Mouse (Mus musculus): ENCODE data around the gene Krt80. TPM values are rescaled to one million over a fixed set of nuclear protein-coding genes. Genes with fewer than 3 reads are reported as not detected.

Krt80 gene
- polyA plus RNA-seq, 1 experiment from 2014 or later = 1.2 TPM

DNA sequence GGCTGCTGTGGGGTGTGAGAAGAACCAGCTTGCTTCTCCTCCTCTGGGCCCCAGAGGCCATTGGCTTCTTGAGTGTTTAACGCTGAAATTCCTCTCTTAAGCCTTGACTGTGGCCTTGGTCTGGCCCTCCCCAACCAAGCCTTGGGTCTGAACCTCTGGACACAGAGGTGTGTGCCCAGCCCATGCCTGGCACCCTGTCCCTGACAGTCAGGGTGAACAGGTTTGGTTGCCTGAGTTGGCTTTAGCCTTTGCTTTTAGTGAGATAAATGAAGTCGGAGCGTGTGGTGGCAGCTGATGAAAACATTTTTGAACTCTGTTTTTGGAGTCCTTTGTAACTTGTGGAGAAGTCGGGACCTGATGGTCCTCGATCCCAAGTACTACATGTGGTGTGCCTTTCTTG lies 20.2 kb upstream of the Krt80 start:
- no peaks in the 10 kb centered on the region for H3K36me3 ChIP-seq
- 87% methylated on average over 5 of the region's 5 CpGs for WGBS
- H3K27me3 ChIP-seq (replicated peaks) = no peaks in the 10 kb centered on the region
- no peak overlapping the region for H3K4me3 ChIP-seq (replicated peaks)
- no peak overlapping the region for H3K9ac ChIP-seq
- H3K4me1 ChIP-seq (replicated peaks) = 0 out of 2 replicates have a peak, but pooled peaks cover 4% of the 10 kb centered on the region
- no peak for ATAC-seq
- no peak overlapping the region for H3K27ac ChIP-seq
- no peaks in the 10 kb centered on the region for H3K9me3 ChIP-seq
- no peak overlapping the region for H3K4me2 ChIP-seq (replicated peaks)

DNA sequence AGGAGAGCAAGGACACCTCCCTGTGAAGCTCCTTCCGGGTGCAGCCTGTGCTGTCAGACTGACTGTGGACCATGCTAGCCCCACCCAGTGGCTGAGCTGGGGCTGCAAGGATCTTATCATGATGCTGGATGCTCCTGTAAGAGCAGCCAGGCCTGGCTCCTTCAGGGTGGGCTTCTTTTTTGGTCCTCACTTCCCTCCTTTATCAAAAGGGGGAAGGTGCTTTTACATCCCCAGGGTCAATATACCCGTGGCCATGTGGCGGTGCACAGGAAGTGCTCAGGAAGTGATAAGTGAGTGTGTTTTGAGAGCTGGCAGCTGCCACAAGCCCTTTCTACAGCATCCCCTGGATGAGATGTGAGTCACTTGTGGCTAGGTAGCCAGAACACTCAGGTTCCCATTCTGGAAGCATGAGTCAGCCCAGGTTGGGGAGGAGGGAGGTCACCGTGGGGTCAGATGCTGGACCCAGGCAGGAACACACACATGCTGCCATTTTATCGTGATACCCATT lies 18.1 kb upstream of the Krt80 start:
- H3K27me3 ChIP-seq (replicated peaks) = no peaks in the 10 kb centered on the region
- H3K4me2 ChIP-seq (replicated peaks) = no peak overlapping the region
- H3K9ac ChIP-seq = no peak overlapping the region
- no peak overlapping the region for H3K27ac ChIP-seq
- no peaks in the 10 kb centered on the region for H3K36me3 ChIP-seq
- H3K9me3 ChIP-seq = no peaks in the 10 kb centered on the region
- 0 out of 2 replicates have a peak, but pooled peaks cover 4% of the 10 kb centered on the region for H3K4me1 ChIP-seq (replicated peaks)
- ATAC-seq = 0 out of 2 replicates have a peak, but pooled peaks have one; percentile 40
- 40% methylated on average over 5 of the region's 5 CpGs for WGBS
- H3K4me3 ChIP-seq (replicated peaks) = no peak overlapping the region

DNA sequence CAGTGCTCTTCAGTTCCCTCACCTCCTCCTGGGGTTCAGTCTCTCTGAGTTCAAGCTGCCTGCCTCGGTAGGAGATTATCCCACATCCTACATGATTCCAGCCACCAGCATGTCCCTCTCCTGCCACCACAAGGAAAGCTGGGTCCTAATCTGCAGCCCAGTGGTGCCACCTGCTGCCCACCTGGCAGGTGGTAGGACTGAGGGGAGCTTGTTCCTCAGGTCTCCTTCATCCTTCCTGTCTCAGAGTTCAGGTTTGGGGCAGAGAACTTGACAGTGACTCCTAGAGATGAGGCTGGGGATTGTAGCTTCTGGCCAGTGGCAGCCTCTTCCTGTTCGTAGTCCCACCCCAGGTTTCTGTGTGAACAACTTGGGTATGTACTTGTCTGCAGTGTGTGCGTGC lies 17.2 kb upstream of the Krt80 start:
- H3K4me3 ChIP-seq (replicated peaks) = no peak overlapping the region
- H3K27ac ChIP-seq = no peak overlapping the region
- ATAC-seq = peak; percentile 56; the same call in 1 of the 2 replicates
- no peaks in the 10 kb centered on the region for H3K36me3 ChIP-seq
- H3K4me2 ChIP-seq (replicated peaks) = no peak overlapping the region
- 0 out of 2 replicates have a peak, but pooled peaks cover 4% of the 10 kb centered on the region for H3K4me1 ChIP-seq (replicated peaks)
- no peak overlapping the region for H3K9ac ChIP-seq
- 57% methylated on average over 3 of the region's 3 CpGs for WGBS
- no peaks in the 10 kb centered on the region for H3K9me3 ChIP-seq
- no peaks in the 10 kb centered on the region for H3K27me3 ChIP-seq (replicated peaks)

DNA sequence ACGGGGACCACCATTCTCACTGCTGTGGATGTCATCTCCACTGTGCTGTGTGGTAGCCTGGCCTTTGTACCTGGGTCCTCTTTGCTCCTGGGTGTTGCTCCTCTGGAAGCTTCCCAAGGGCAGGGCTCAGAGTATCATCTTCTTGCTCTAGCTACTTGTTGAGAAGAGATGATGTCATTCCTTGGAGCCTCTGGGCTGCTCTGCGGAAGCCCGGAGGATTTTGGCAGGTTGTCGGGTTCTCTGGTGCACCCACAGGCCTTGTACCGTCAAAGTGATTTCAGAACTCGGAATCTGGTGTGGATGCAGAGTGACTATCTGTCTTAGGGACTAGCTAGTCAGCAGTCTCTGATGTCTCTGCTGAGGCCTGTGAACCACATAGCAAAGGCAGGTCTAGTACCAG lies 15.1 kb upstream of the Krt80 start:
- Histone ChIP-seq H3K9ac (no peak overlapping the region), H3K4me1 (replicated peaks) (peaks cover 8% of the 10 kb centered on the region), H3K4me2 (replicated peaks) (no peak overlapping the region), H3K27me3 (replicated peaks) (no peaks in the 10 kb centered on the region), H3K9me3 (no peaks in the 10 kb centered on the region), H3K36me3 (no peaks in the 10 kb centered on the region), H3K4me3 (replicated peaks) (no peak overlapping the region), H3K27ac (no peak overlapping the region)
- ATAC-seq = no peak
- WGBS = 79% methylated on average over 6 of the region's 6 CpGs

DNA sequence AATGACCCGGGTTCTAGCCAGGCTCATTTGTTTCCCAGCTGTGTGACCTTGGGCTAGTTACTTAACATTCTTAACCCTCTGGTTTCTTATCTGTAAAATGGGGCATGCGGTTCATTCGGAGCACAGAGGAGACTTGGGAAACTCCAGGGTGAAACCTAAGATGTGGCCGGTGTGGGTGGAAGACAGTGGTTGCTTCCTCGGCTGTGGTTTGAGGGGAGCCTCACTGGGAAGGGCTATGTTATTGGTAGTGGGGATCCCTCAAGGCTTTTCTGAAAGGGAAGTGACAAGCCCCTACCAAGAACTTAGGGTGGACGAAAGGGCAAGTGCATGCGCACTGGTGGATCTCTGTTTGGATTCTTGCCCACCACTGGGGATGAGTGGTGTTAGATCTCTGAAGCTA lies 14.6 kb upstream of the Krt80 start:
- no peak overlapping the region for H3K9ac ChIP-seq
- no peak overlapping the region for H3K4me3 ChIP-seq (replicated peaks)
- no peaks in the 10 kb centered on the region for H3K27me3 ChIP-seq (replicated peaks)
- 80% methylated on average over 7 of the region's 7 CpGs for WGBS
- no peaks in the 10 kb centered on the region for H3K36me3 ChIP-seq
- H3K27ac ChIP-seq = no peak overlapping the region
- H3K4me2 ChIP-seq (replicated peaks) = no peak overlapping the region
- no peak for ATAC-seq
- peaks cover 8% of the 10 kb centered on the region for H3K4me1 ChIP-seq (replicated peaks)
- H3K9me3 ChIP-seq = no peaks in the 10 kb centered on the region

DNA sequence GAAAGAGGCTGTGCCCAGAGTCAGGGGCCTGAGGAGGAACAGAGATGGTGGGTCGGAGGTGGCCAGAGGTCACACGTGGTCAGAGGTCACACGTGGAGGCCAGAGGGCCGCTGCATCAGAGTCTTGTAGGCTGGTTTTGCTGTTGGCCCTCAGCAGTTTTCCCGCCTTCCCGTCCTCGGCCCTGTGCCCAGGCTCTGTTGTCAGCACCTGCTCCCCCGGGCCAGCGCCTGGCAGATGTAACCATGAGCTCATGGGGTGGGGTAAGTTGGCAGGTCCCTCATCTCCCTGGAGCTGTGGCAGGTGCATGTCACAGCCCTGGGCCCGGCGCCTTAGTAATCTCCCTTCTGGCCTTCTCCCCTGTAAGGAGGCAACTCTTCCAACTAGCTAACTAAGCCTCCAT lies 12.8 kb upstream of the Krt80 start:
- no peak for ATAC-seq
- no peaks in the 10 kb centered on the region for H3K36me3 ChIP-seq
- H3K4me1 ChIP-seq (replicated peaks) = peaks cover 4% of the 10 kb centered on the region
- H3K4me3 ChIP-seq (replicated peaks) = no peak overlapping the region
- H3K27ac ChIP-seq = no peak overlapping the region
- WGBS = 87% methylated on average over 11 of the region's 11 CpGs
- H3K4me2 ChIP-seq (replicated peaks) = no peak overlapping the region
- no peaks in the 10 kb centered on the region for H3K9me3 ChIP-seq
- no peaks in the 10 kb centered on the region for H3K27me3 ChIP-seq (replicated peaks)
- no peak overlapping the region for H3K9ac ChIP-seq

DNA sequence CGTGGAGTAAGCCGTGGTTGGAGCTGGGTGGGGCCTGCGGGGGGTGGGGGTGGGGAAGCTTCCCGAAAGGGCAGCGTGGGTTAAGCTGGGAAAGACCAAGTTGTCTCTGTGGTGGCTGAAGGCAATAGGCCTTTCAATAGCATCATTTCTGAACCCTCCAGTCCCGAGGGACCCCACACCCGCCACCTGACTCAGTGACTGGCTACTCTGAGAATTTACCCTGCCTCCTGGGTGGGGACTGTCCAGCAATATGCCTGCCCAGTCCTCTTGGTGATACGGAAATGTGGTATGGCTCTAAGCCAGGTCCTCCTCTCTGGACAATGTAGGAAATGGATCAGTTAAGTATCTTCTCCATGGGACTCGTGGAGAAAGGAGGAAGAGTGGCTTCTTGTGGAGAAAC lies 11.8 kb upstream of the Krt80 start:
- ATAC-seq = no peak
- H3K4me2 ChIP-seq (replicated peaks) = no peak overlapping the region
- 43% methylated on average over 9 of the region's 9 CpGs for WGBS

DNA sequence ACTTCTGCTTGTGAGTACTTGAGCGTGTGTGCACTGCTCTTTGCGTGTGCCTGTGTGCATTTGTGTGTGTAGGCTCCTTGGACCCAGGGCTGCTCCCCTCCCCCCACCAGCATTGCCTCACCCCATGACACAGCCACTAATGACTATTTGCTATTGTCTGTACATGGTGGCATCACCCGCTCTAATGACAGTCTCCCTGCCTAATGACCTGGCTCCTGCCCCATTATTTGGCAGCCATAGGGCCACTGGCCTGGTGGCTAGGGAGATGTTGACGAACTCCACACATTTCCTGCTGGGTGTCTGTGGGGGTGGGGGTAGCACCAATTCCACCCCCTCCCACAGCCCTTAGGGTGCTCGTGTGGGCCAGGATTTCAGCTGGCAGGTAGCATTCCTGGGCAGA lies 8.7 kb upstream of the Krt80 start:
- 79% methylated on average over 5 of the region's 5 CpGs for WGBS
- peaks cover 13% of the 10 kb centered on the region for H3K4me1 ChIP-seq (replicated peaks)

More for the DNA sequence above, 11.8 kb upstream of the Krt80 start:
- Histone ChIP-seq H3K4me3 (replicated peaks) (no peak overlapping the region), H3K4me1 (replicated peaks) (peaks cover 4% of the 10 kb centered on the region), H3K27ac (no peak overlapping the region), H3K9me3 (no peaks in the 10 kb centered on the region), H3K27me3 (replicated peaks) (no peaks in the 10 kb centered on the region), H3K36me3 (no peaks in the 10 kb centered on the region), H3K9ac (no peak overlapping the region)

DNA sequence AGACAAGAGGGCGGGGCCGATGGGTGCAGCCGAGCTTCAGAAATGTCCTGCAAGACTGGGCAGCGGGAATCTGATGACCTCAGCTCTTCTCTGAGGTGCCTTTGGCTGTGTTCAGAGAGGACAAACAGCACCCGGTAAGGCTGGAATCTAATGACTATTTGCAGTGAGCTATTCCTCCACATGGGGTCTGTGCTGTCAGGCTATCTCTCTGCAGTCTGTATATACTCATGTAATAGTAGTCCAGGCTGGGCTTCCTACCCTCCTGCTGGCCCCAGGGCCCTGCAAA lies 6.8 kb upstream of the Krt80 start:
- ATAC-seq = no peak
- H3K27me3 ChIP-seq (replicated peaks) = no peaks in the 10 kb centered on the region
- H3K4me1 ChIP-seq (replicated peaks) = peaks cover 27% of the 10 kb centered on the region
- no peak overlapping the region for H3K27ac ChIP-seq
- H3K4me2 ChIP-seq (replicated peaks) = no peak overlapping the region
- no peaks in the 10 kb centered on the region for H3K36me3 ChIP-seq
- H3K4me3 ChIP-seq (replicated peaks) = no peak overlapping the region
- H3K9ac ChIP-seq = no peak overlapping the region
- WGBS = 53% methylated on average over 5 of the region's 5 CpGs
- H3K9me3 ChIP-seq = no peaks in the 10 kb centered on the region

More for the DNA sequence above, 8.7 kb upstream of the Krt80 start:
- H3K4me3 ChIP-seq (replicated peaks) = no peak overlapping the region
- H3K27ac ChIP-seq = no peak overlapping the region
- ATAC-seq = no peak
- H3K27me3 ChIP-seq (replicated peaks) = no peaks in the 10 kb centered on the region
- no peak overlapping the region for H3K4me2 ChIP-seq (replicated peaks)
- no peak overlapping the region for H3K9ac ChIP-seq
- H3K9me3 ChIP-seq = no peaks in the 10 kb centered on the region
- H3K36me3 ChIP-seq = no peaks in the 10 kb centered on the region

DNA sequence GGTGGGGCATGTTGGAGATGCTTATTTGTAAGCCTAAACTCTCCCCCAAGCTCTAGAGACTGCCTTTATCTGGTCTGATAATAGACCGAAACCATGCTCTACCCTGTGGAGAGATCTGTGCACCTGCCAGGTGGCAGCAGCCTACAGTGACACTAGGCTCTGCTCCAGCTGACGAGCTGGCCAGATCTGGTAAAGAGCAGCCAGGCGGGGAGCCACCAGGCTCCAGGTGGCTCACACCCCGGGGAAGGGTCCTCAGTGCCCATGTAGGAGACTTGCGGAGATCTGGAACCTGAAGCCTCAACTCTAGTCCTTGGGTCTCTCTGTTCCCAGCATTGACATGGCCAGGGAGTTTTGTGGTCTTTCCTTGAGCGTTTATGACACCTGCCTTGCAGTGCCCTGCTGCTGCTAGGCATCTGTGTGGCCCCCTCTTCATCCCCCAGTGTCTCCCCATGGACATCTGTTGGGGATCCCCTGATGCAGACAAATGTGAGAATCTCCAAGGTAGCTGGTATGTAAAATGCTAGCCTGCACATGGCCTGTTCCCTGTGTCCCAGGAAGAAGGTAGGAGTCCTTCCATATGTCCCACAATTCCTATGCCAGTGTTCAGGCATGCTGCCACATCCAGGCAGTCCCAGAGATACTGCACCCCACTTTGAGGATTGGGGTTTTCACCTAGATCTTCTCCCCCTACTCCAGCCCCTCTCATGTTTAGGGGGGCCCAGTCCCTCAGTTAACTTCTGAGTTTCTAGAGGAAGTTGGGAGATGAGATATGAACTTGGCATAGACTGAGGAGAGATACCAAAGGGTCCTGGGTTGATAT lies 6.2 kb upstream of the Krt80 start:
- Histone ChIP-seq H3K27ac (no peak overlapping the region), H3K9ac (no peak overlapping the region), H3K4me1 (replicated peaks) (peaks cover 27% of the 10 kb centered on the region), H3K27me3 (replicated peaks) (no peaks in the 10 kb centered on the region), H3K9me3 (no peaks in the 10 kb centered on the region), H3K36me3 (no peaks in the 10 kb centered on the region), H3K4me2 (replicated peaks) (no peak overlapping the region), H3K4me3 (replicated peaks) (no peak overlapping the region)
- no peak for ATAC-seq
- 80% methylated on average over 6 of the region's 6 CpGs for WGBS

DNA sequence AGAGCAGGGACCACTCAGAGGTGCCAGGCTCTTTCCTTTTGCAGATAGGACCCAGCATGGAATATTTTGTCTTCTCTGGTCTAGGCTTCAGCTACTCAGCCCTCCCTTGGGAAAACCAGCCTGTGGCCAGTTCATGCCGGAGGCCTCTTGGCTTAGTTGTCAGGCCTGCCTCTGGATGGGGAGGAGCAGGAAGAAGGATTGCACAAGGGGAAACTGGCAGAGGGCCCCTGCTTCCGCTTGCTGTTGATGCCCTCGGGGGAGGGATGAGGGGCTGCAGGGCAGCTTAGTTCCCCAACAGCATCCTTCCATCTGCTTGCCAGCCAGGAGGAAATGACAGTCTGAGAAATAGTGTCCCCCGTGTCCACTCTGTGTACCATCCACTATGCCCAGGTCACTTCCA lies 4.9 kb upstream of the Krt80 start:
- H3K4me3 ChIP-seq (replicated peaks) = no peak overlapping the region
- ATAC-seq = no peak
- no peaks in the 10 kb centered on the region for H3K27me3 ChIP-seq (replicated peaks)
- 50% methylated on average over 4 of the region's 4 CpGs for WGBS
- no peak overlapping the region for H3K4me2 ChIP-seq (replicated peaks)
- H3K9me3 ChIP-seq = no peaks in the 10 kb centered on the region
- no peaks in the 10 kb centered on the region for H3K36me3 ChIP-seq
- H3K4me1 ChIP-seq (replicated peaks) = peaks cover 40% of the 10 kb centered on the region
- H3K9ac ChIP-seq = no peak overlapping the region; the same call in 1 of the 2 replicates
- no peak overlapping the region for H3K27ac ChIP-seq

DNA sequence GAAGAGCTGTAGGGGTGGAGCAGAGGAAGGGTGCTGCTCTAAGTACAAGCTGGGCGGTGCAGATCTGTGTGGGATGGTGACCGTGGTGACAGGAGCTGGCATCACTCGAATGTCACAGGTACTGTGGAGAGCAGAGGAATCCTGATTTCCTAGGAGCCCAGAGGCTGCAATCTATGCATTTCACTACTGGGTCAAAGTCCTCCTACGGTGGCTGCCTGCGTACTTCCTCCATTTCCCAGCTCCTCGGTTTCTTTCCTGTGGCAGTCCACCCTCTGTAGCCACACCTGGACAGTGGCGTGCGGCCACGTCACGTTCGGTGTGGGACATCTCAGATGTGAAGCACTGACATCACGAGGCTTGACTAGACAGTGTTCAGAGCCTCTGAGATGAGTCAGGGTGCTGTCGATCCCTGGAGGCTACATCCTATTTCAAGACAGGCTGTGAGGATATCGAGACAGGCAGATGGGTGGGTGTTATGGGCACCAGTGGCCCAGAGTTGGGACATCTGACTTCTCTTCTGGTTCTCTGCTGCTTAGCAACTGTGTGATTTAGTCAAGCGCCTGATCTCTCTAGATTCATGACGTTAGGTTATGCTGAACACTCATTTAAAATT lies 3.4 kb upstream of the Krt80 start:
- Histone ChIP-seq H3K4me2 (replicated peaks) (no peak overlapping the region), H3K27me3 (replicated peaks) (no peaks in the 10 kb centered on the region), H3K4me3 (replicated peaks) (no peak overlapping the region), H3K36me3 (no peaks in the 10 kb centered on the region), H3K4me1 (replicated peaks) (peaks cover 51% of the 10 kb centered on the region), H3K9ac (no peak overlapping the region), H3K27ac (0 out of 2 replicates have a peak overlapping the region, but pooled peaks have one; percentile 0), H3K9me3 (no peaks in the 10 kb centered on the region)
- no peak for ATAC-seq
- 73% methylated on average over 16 of the region's 16 CpGs for WGBS

Data from intestine, embryonic 15.5 days (tissue).